Mouse (Mus musculus): ENCODE measurements around the gene Tdrd7. TPM values are rescaled to one million over a fixed set of nuclear protein-coding genes. Genes with fewer than 3 reads are reported as not detected.

The Tdrd7 gene
- polyA plus RNA-seq, 1 experiment, result 29.5 TPM

GRCm38 (mm10) chr4:46069851-46070482 lies 104.8 kb downstream of the Tdrd7 start:
- no peak overlapping the region for H3K4me3 ChIP-seq (ENCODE audit: insufficient read depth, low read length)
- TF ChIP-seq POLR2A (IDR thresholded peaks at IDR 0.05; ENCODE audit: extremely low read depth, insufficient read depth, low read length), result no peak
- no peak for TF ChIP-seq CTCF (IDR thresholded peaks at IDR 0.05; ENCODE audit: extremely low read depth, insufficient read depth, low read length)
- H3K27ac ChIP-seq (ENCODE audit: insufficient read depth, low read length), result no peak overlapping the region
- H3K4me1 ChIP-seq (ENCODE audit: control insufficient read depth, insufficient read depth, low read length), result peaks cover 14% of the 10 kb centered on the region; the same call in 1 of the 2 replicates

GRCm38 (mm10) chr4:46072631-46073030 lies 107.5 kb downstream of the Tdrd7 start:
- TF ChIP-seq POLR2A (IDR thresholded peaks at IDR 0.05; ENCODE audit: extremely low read depth, insufficient read depth, low read length), result no peak
- TF ChIP-seq CTCF (IDR thresholded peaks at IDR 0.05; ENCODE audit: extremely low read depth, insufficient read depth, low read length), result no peak
- H3K27ac ChIP-seq (ENCODE audit: insufficient read depth, low read length), result no peak overlapping the region
- no peak overlapping the region for H3K4me3 ChIP-seq (ENCODE audit: insufficient read depth, low read length)
- H3K4me1 ChIP-seq (ENCODE audit: control insufficient read depth, insufficient read depth, low read length), result peaks cover 8% of the 10 kb centered on the region; the same call in 1 of the 2 replicates

GRCm38 (mm10) chr4:46073736-46074135 lies 108.6 kb downstream of the Tdrd7 start:
- H3K4me1 ChIP-seq (ENCODE audit: control insufficient read depth, insufficient read depth, low read length), result peaks cover 2% of the 10 kb centered on the region; the same call in 1 of the 2 replicates
- no peak for TF ChIP-seq CTCF (IDR thresholded peaks at IDR 0.05; ENCODE audit: extremely low read depth, insufficient read depth, low read length)
- no peak for TF ChIP-seq POLR2A (IDR thresholded peaks at IDR 0.05; ENCODE audit: extremely low read depth, insufficient read depth, low read length)
- H3K27ac ChIP-seq (ENCODE audit: insufficient read depth, low read length), result no peak overlapping the region
- H3K4me3 ChIP-seq (ENCODE audit: insufficient read depth, low read length), result no peak overlapping the region

DNA sequence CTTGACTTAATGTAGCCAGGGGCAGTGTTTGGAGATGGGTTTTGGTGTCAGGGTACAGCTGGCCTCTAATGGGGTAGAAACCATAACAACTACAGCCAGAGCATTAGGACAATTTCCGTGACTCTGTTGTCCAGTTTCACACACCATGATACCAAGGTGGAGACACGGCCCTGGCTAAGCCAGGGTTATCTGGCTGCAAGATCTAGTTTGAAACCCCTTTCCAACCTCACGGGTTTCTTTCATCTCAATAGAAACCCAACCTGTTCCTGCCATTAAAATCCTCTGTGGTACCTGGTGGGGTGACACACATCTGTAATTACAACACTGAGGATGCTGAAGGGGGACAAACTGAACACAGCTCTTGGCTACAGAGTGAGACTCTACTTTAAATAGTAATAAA lies 110.5 kb downstream of the Tdrd7 start:
- Histone ChIP-seq H3K4me1 (ENCODE audit: control insufficient read depth, insufficient read depth, low read length) (peaks cover 2% of the 10 kb centered on the region; the same call in 1 of the 2 replicates), H3K4me3 (ENCODE audit: insufficient read depth, low read length) (no peak overlapping the region), H3K27ac (ENCODE audit: insufficient read depth, low read length) (no peak overlapping the region)
- TF ChIP-seq CTCF (IDR thresholded peaks at IDR 0.05; ENCODE audit: extremely low read depth, insufficient read depth, low read length), result no peak
- TF ChIP-seq POLR2A (IDR thresholded peaks at IDR 0.05; ENCODE audit: extremely low read depth, insufficient read depth, low read length), result no peak

DNA sequence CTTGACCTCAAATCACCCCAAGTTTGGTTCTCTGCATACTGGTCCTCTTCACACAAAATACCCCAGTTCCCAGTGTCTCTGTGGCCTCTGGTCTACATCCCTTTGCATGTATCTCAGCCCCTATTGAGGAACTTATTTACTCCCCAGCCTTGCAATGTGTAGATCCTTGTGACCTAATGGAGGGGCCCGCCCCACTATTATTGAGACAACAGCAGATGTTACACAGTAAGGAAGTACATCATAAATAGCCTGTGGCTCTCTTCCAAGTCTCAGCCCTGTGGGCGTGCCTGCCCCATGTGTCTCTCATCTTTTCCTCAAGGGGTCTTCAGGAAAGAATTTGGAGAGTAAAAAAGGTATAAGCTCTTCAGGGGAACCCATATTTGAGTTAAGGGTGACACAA lies 111.8 kb downstream of the Tdrd7 start:
- H3K4me1 ChIP-seq (ENCODE audit: control insufficient read depth, insufficient read depth, low read length), result peaks cover 2% of the 10 kb centered on the region; the same call in 1 of the 2 replicates
- no peak overlapping the region for H3K4me3 ChIP-seq (ENCODE audit: insufficient read depth, low read length)
- no peak overlapping the region for H3K27ac ChIP-seq (ENCODE audit: insufficient read depth, low read length)
- TF ChIP-seq POLR2A (IDR thresholded peaks at IDR 0.05; ENCODE audit: extremely low read depth, insufficient read depth, low read length) (no peak), CTCF (IDR thresholded peaks at IDR 0.05; ENCODE audit: extremely low read depth, insufficient read depth, low read length) (no peak)

DNA sequence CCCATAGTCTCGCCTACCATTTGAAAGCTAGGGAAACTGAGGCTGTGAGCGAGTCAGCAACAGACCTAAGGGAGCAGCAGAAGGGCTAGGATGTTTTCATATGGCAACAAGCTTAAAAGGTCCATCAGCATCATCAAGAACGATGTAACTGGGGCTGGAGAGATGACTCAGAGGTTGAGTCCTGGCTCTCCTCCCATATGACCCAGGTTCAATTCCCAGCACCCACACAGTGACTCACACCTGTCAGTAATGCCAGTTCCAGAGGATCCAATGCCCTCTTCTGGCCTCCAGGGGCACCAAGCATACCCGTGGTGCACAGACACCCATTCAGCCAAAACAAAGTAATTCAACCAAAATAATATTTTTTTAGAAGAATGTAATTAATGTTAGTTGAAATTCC lies 115.1 kb downstream of the Tdrd7 start:
- H3K4me1 ChIP-seq (ENCODE audit: control insufficient read depth, insufficient read depth, low read length), result peaks cover 8% of the 10 kb centered on the region
- no peak overlapping the region for H3K4me3 ChIP-seq (ENCODE audit: insufficient read depth, low read length)
- TF ChIP-seq POLR2A (IDR thresholded peaks at IDR 0.05; ENCODE audit: extremely low read depth, insufficient read depth, low read length), result no peak
- TF ChIP-seq CTCF (IDR thresholded peaks at IDR 0.05; ENCODE audit: extremely low read depth, insufficient read depth, low read length), result no peak
- H3K27ac ChIP-seq (ENCODE audit: insufficient read depth, low read length), result no peak overlapping the region

- H3K4me1 ChIP-seq (ENCODE audit: control insufficient read depth, insufficient read depth, low read length), result peaks cover 18% of the 10 kb centered on the region
- no peak for TF ChIP-seq POLR2A (IDR thresholded peaks at IDR 0.05; ENCODE audit: extremely low read depth, insufficient read depth, low read length)
- no peak for TF ChIP-seq CTCF (IDR thresholded peaks at IDR 0.05; ENCODE audit: extremely low read depth, insufficient read depth, low read length)
Observed at GRCm38 (mm10) chr4:46082555-46082954, 117.4 kb downstream of the Tdrd7 start.

More at GRCm38 (mm10) chr4:46082555-46082954, 117.4 kb downstream of the Tdrd7 start:
- H3K4me3 ChIP-seq (ENCODE audit: insufficient read depth, low read length), result no peak overlapping the region
- no peak overlapping the region for H3K27ac ChIP-seq (ENCODE audit: insufficient read depth, low read length)

Other genes starting within 250 kb of the Tdrd7 start
- gene Aldh1b1, start 166.3 kb upstream of the Tdrd7 start, polyA plus RNA-seq (2012; rRNA removed), result 7.2 and 7.7 TPM in 2 replicates
- gene Igfbpl1, start 138.4 kb upstream of the Tdrd7 start, polyA plus RNA-seq (2012; rRNA removed), result 1.2 and 1.5 TPM in 2 replicates
- 0.02 TPM in 1 of 2 replicates, not detected in the other for gene Stra6l, start 116.7 kb upstream of the Tdrd7 start, polyA plus RNA-seq (2012; rRNA removed)
- 0.08 and 0.52 TPM in 2 replicates for gene Ccdc180, start 75.0 kb upstream of the Tdrd7 start, polyA plus RNA-seq (2012; rRNA removed)
- 48.2 and 50.9 TPM in 2 replicates for gene Tmod1, start 73.6 kb downstream of the Tdrd7 start, polyA plus RNA-seq (2012; rRNA removed)
- 52.6 and 58.9 TPM in 2 replicates for gene Ncbp1, start 173.3 kb downstream of the Tdrd7 start, polyA plus RNA-seq (2012; rRNA removed)
- 13.7 and 14.7 TPM in 2 replicates for gene Tstd2, start 173.4 kb downstream of the Tdrd7 start, polyA plus RNA-seq (2012; rRNA removed)
- gene Xpa, start 231.0 kb downstream of the Tdrd7 start, polyA plus RNA-seq (2012; rRNA removed), result 17.9 and 20.9 TPM in 2 replicates

Data from cortical plate, adult 2 months (tissue).